In genomic region chr2:121441800-121442199, GRCm38 (mm10) we compare ENCODE assay signal across 8 mouse cellular contexts. TPM values are rescaled to one million over a fixed set of nuclear protein-coding genes. Genes with fewer than 3 reads are reported as not detected.
DNase-seq lines count a peak whose midpoint lies in the region; ATAC-seq and TF ChIP-seq lines count a peak whose summit lies in the region.

No protein-coding gene starts in this region.

- peak overlapping the region; percentile 42 for H3K4me3 ChIP-seq in lung, embryonic 14.5 days (ENCODE audit: low read depth, low read length)
- H3K4me3 ChIP-seq in embryonic facial prominence, embryonic 15.5 days (replicated peaks) = peak overlapping the region; percentile 50
- H3K4me3 ChIP-seq in limb, embryonic 13.5 days = peak overlapping the region; percentile 54
- H3K4me3 ChIP-seq in small intestine, adult 2 months (ENCODE audit: low read depth, low read length) = peak overlapping the region; percentile 71

- no peak for TF ChIP-seq POLR2A in small intestine, adult 2 months (IDR thresholded peaks at IDR 0.05; ENCODE audit: low read depth, low read length)

- peak overlapping the region; percentile 65 for H3K4me2 ChIP-seq in lung, embryonic 14.5 days
- peak overlapping the region; percentile 95 for H3K4me2 ChIP-seq in embryonic facial prominence, embryonic 15.5 days (replicated peaks)
- peak overlapping the region; percentile 92 for H3K4me2 ChIP-seq in limb, embryonic 13.5 days (replicated peaks)

- peaks cover 4% of the 10 kb centered on the region for H3K4me1 ChIP-seq in lung, embryonic 14.5 days (ENCODE audit: insufficient read depth)
- H3K4me1 ChIP-seq in embryonic facial prominence, embryonic 15.5 days = peaks cover 16% of the 10 kb centered on the region
- H3K4me1 ChIP-seq in limb, embryonic 13.5 days = peaks cover 19% of the 10 kb centered on the region
- peaks cover 8% of the 10 kb centered on the region; the same call in 1 of the 2 replicates for H3K4me1 ChIP-seq in small intestine, adult 2 months (ENCODE audit: control insufficient read depth, insufficient read depth, insufficient read length, low read length)

- no peaks in the 10 kb centered on the region; the same call in 1 of the 2 replicates for H3K27me3 ChIP-seq in lung, embryonic 14.5 days (ENCODE audit: insufficient read depth, low read length)
- H3K27me3 ChIP-seq in embryonic facial prominence, embryonic 15.5 days = peaks cover 3% of the 10 kb centered on the region; the same call in 1 of the 2 replicates
- peaks cover 14% of the 10 kb centered on the region; the same call in 1 of the 2 replicates for H3K27me3 ChIP-seq in limb, embryonic 13.5 days
- no peaks in the 10 kb centered on the region for H3K27me3 ChIP-seq in small intestine, adult 2 months (ENCODE audit: control insufficient read depth, insufficient read depth, low read length)

- intact Hi-C loops in left cerebral cortex, postnatal 14 days (cut with DNase I) = no loop called here

- 9% methylated on average over 11 of the region's 11 CpGs for WGBS in lung, embryonic 14.5 days
- 4% methylated on average over 11 of the region's 11 CpGs for WGBS in embryonic facial prominence, embryonic 15.5 days
- WGBS in limb, embryonic 13.5 days = 7% methylated on average over 11 of the region's 11 CpGs
- 10% methylated on average over 11 of the region's 11 CpGs for WGBS in small intestine, adult 2 months

- peak overlapping the region; percentile 56 for H3K9ac ChIP-seq in lung, embryonic 14.5 days
- peak overlapping the region; percentile 37 for H3K9ac ChIP-seq in embryonic facial prominence, embryonic 15.5 days
- H3K9ac ChIP-seq in limb, embryonic 13.5 days = peak overlapping the region; percentile 64

- H3K9me3 ChIP-seq in lung, embryonic 14.5 days (ENCODE audit: low read depth, low read length) = no peaks in the 10 kb centered on the region
- H3K9me3 ChIP-seq in embryonic facial prominence, embryonic 15.5 days (replicated peaks) = no peaks in the 10 kb centered on the region
- no peaks in the 10 kb centered on the region for H3K9me3 ChIP-seq in limb, embryonic 13.5 days

- peak; percentile 8 for ATAC-seq in lung, embryonic 14.5 days (ENCODE audit: insufficient read depth)
- ATAC-seq in embryonic facial prominence, embryonic 15.5 days (ENCODE audit: insufficient number of reproducible peaks, low FRiP score, low TSS enrichment, low read depth) = peak; percentile 58; the same call in 1 of the 2 replicates
- ATAC-seq in limb, embryonic 13.5 days (ENCODE audit: low FRiP score, low read depth) = no peak

- DNase-seq in lung, embryonic 14.5 days = no peak
- DNase-seq in lung, adult 18-20 months = no peak
- no peak for DNase-seq in left cerebral cortex, postnatal 14 days (ENCODE audit: low spot score in 2 of 2)
- no peak for DNase-seq in right cerebral cortex, postnatal 14 days
- no peak for DNase-seq in right cerebral cortex, adult 2 months (ENCODE audit: low spot score in 2 of 2)

- no peak overlapping the region for H3K27ac ChIP-seq in lung, embryonic 14.5 days (ENCODE audit: low read depth)
- no peak overlapping the region for H3K27ac ChIP-seq in embryonic facial prominence, embryonic 15.5 days (replicated peaks)
- no peak overlapping the region for H3K27ac ChIP-seq in limb, embryonic 13.5 days
- no peak overlapping the region for H3K27ac ChIP-seq in small intestine, adult 2 months (ENCODE audit: insufficient read depth, low read depth, low read length)

- H3K36me3 ChIP-seq in lung, embryonic 14.5 days (ENCODE audit: insufficient read depth) = peaks cover 33% of the 10 kb centered on the region
- peaks cover 28% of the 10 kb centered on the region for H3K36me3 ChIP-seq in embryonic facial prominence, embryonic 15.5 days
- H3K36me3 ChIP-seq in limb, embryonic 13.5 days = peaks cover 31% of the 10 kb centered on the region
- peaks cover 23% of the 10 kb centered on the region for H3K36me3 ChIP-seq in small intestine, adult 2 months (ENCODE audit: control insufficient read depth, insufficient read depth, low read length)

- TF ChIP-seq CTCF in lung, embryonic 14.5 days (IDR thresholded peaks at IDR 0.05; ENCODE audit: low read depth) = no peak
- TF ChIP-seq CTCF in small intestine, adult 2 months (IDR thresholded peaks at IDR 0.05; ENCODE audit: extremely low read depth, insufficient read length, insufficient replicate concordance, low read depth, low read length) = no peak

RNA-seq across cellular contexts. Expression of gene Ell3, which starts 2.3 kb away (rescaled TPM):
- polyA plus RNA-seq in lung, embryonic 14.5 days (2014; fragmentation: Nextera tagmentation; extraction: Ambion mirVana) = 9.0 and 10.4 TPM in 2 replicates
- polyA plus RNA-seq in embryonic facial prominence, embryonic 15.5 days (2015; fragmentation: Nextera tagmentation; extraction: Ambion mirVana) = 28.9 and 37.4 TPM in 2 replicates
- 9.8 TPM in 2 replicates for polyA plus RNA-seq in limb, embryonic 13.5 days (2015; fragmentation: Nextera tagmentation; extraction: Ambion mirVana)
- polyA plus RNA-seq in small intestine, adult 2 months (2012; rRNA removed) = 1.2 and 2.7 TPM in 2 replicates
- not detected for total RNA-seq in left cerebral cortex, postnatal 14 days (2021)

RNA-seq across cellular contexts. Expression of gene Serf2, which starts 7.2 kb away (rescaled TPM):
- 488 and 525 TPM in 2 replicates for polyA plus RNA-seq in lung, embryonic 14.5 days (2014; fragmentation: Nextera tagmentation; extraction: Ambion mirVana)
- 510 and 538 TPM in 2 replicates for polyA plus RNA-seq in embryonic facial prominence, embryonic 15.5 days (2015; fragmentation: Nextera tagmentation; extraction: Ambion mirVana)
- polyA plus RNA-seq in limb, embryonic 13.5 days (2015; fragmentation: Nextera tagmentation; extraction: Ambion mirVana) = 513 and 546 TPM in 2 replicates
- 475 and 539 TPM in 2 replicates for polyA plus RNA-seq in small intestine, adult 2 months (2012; rRNA removed)
- total RNA-seq in left cerebral cortex, postnatal 14 days (2021) = 100 to 1,000 TPM; 168 to 172 TPM

RNA-seq across cellular contexts. Expression of gene Hypk, which starts 11.3 kb away (rescaled TPM):
- polyA plus RNA-seq in lung, embryonic 14.5 days (2014; fragmentation: Nextera tagmentation; extraction: Ambion mirVana) = 87.4 and 97.0 TPM in 2 replicates
- 101 and 108 TPM in 2 replicates for polyA plus RNA-seq in embryonic facial prominence, embryonic 15.5 days (2015; fragmentation: Nextera tagmentation; extraction: Ambion mirVana)
- 132 and 133 TPM in 2 replicates for polyA plus RNA-seq in limb, embryonic 13.5 days (2015; fragmentation: Nextera tagmentation; extraction: Ambion mirVana)
- 1.5 and 3.3 TPM in 2 replicates for polyA plus RNA-seq in small intestine, adult 2 months (2012; rRNA removed)
- total RNA-seq in left cerebral cortex, postnatal 14 days (2021) = 10 to 100 TPM; 14.9 to 18.8 TPM

RNA-seq across cellular contexts. Expression of gene Serinc4, which starts 14.8 kb away (rescaled TPM):
- 0.47 TPM in 1 of 2 replicates, not detected in the other for polyA plus RNA-seq in lung, embryonic 14.5 days (2014; fragmentation: Nextera tagmentation; extraction: Ambion mirVana)
- 0.53 and 0.61 TPM in 2 replicates for polyA plus RNA-seq in embryonic facial prominence, embryonic 15.5 days (2015; fragmentation: Nextera tagmentation; extraction: Ambion mirVana)
- polyA plus RNA-seq in limb, embryonic 13.5 days (2015; fragmentation: Nextera tagmentation; extraction: Ambion mirVana) = 0.23 and 0.28 TPM in 2 replicates
- polyA plus RNA-seq in small intestine, adult 2 months (2012; rRNA removed) = 0.06 and 0.10 TPM in 2 replicates
- under 1 TPM; 0.70 to 0.82 TPM for total RNA-seq in left cerebral cortex, postnatal 14 days (2021)

RNA-seq across cellular contexts. Expression of gene Catsper2, which starts 28.2 kb away (rescaled TPM):
- 2.0 and 2.6 TPM in 2 replicates for polyA plus RNA-seq in lung, embryonic 14.5 days (2014; fragmentation: Nextera tagmentation; extraction: Ambion mirVana)
- polyA plus RNA-seq in embryonic facial prominence, embryonic 15.5 days (2015; fragmentation: Nextera tagmentation; extraction: Ambion mirVana) = 3.0 and 3.3 TPM in 2 replicates
- polyA plus RNA-seq in limb, embryonic 13.5 days (2015; fragmentation: Nextera tagmentation; extraction: Ambion mirVana) = 3.0 TPM in 2 replicates
- 0.80 and 0.84 TPM in 2 replicates for polyA plus RNA-seq in small intestine, adult 2 months (2012; rRNA removed)
- 1 to 10 TPM; 4.7 to 4.8 TPM for total RNA-seq in left cerebral cortex, postnatal 14 days (2021)

Comparison
In these comparisons a context has a peak if more than half of its experiments do, and no peak if none do; other contexts are left out.
1. RNA of gene Hypk, which starts 11.3 kb away (polyA plus RNA-seq): 132 to 133 TPM in limb, embryonic 13.5 days, 101 to 108 TPM in embryonic facial prominence, embryonic 15.5 days and 87.4 to 97.0 TPM in lung, embryonic 14.5 days; 1.5 to 3.3 TPM in small intestine, adult 2 months; every median in the first group is over 10 times any median in the second.
2. Peak in every context shown above with its lines, with median percentiles within 50 percentile points of each other: H3K4me2 ChIP-seq, H3K4me3 ChIP-seq and H3K9ac ChIP-seq.